Mouse (Mus musculus) left cerebral cortex, adult 2 months (tissue): ENCODE results near the gene Racgap1. TPM values are rescaled to one million over a fixed set of nuclear protein-coding genes. Genes with fewer than 3 reads are reported as not detected.

ENCODE experiments used
- DNase-seq, 2 experiments: peaks; one replicate each; pipeline ENCODE4 v3.0.0; 2021 to 2022; ENCODE audit warnings: low spot score in 2 of 2, mixed read lengths in 1 of 2; ENCODE audit errors: extremely low spot score in 1 of 2
- H3K27ac ChIP-seq: fragments of 200-600 bp; 2 replicates; pipeline ENCODE4 v1.8.1; 2022
- H3K4me3 ChIP-seq: fragments of 200-600 bp; 2 replicates; pipeline ENCODE4 v1.8.1; 2022
- CTCF ChIP-seq: fragments of 200-600 bp; IDR thresholded peaks from 2 replicates; pipeline ENCODE4 v1.8.1; 2022; ENCODE audit warnings: antibody characterized with exemption, mild to moderate bottlenecking, moderate library complexity
- intact Hi-C: fragments of 180-260 bp; cut with DNase I; formaldehyde crosslinking; loops from one replicate; pipeline ENCODE4 v1.15.1; 2025
- long read RNA-seq, 2 experiments: library from polyadenylated mRNA; stranded (forward); transcript quantifications; one replicate each; pipeline ENCODE4 v2.0.0; 2021; ENCODE audit warnings: borderline mapping rate in 2 of 2
- total RNA-seq, 2 experiments: library from RNA; stranded (reverse); gene quantifications; 2 replicates each; pipeline ENCODE4 v1.2.3; 2021

Gene Racgap1
- 10 to 100 TPM in 1 of 2 experiments, 1 to 10 TPM in 1; 8.0 to 10.6 TPM for total RNA-seq
- long read RNA-seq, experiment 1, transcript Racgap1-201 (17 exons, 2,933 nt): major isoform, 7 of 14 reads
- long read RNA-seq, experiment 1, partial matches to known transcripts: 0 of 14 reads
- long read RNA-seq, experiment 1, other reads (novel, unspliced or antisense): 7 of 14 reads
- long read RNA-seq, experiment 2, partial matches to known transcripts: 0 of 8 reads
- long read RNA-seq, experiment 2, other reads (novel, unspliced or antisense): 2 of 8 reads

- peak; percentile 95 to 96 for DNase-seq
- peak within 1 kb of the TSS; percentile 63 for H3K4me3 ChIP-seq
- no peak for TF ChIP-seq CTCF
- intact Hi-C loops: no loop called here
- peak within 1 kb of the TSS; percentile 61 for H3K27ac ChIP-seq
These were observed at the start of gene Racgap1 for GRCm38 (mm10) chr15:99651163-99651872. TSS of gene Racgap1 (minus strand) at chr15:99651656.

GRCm38 (mm10) chr15:99700219-99701106 is 49.0 kb upstream of the Racgap1 start:
- intact Hi-C loops: no loop called here
- no peak for DNase-seq
- no peak overlapping the region; the same call in 1 of the 2 replicates for H3K27ac ChIP-seq
- TF ChIP-seq CTCF: no peak
- no peak overlapping the region for H3K4me3 ChIP-seq

GRCm38 (mm10) chr15:99699715-99700114 is 48.3 kb upstream of the Racgap1 start:
- intact Hi-C loops: no loop called here
- DNase-seq: no peak
- TF ChIP-seq CTCF: no peak

GRCm38 (mm10) chr15:99698533-99699085 is 47.2 kb upstream of the Racgap1 start:
- peak overlapping the region; percentile 37 for H3K27ac ChIP-seq
- intact Hi-C loops: no loop called here
- no peak for DNase-seq
- no peak for TF ChIP-seq CTCF
- H3K4me3 ChIP-seq: no peak overlapping the region

More at GRCm38 (mm10) chr15:99699715-99700114, 48.3 kb upstream of the Racgap1 start:
- no peak overlapping the region for H3K4me3 ChIP-seq
- no peak overlapping the region; the same call in 1 of the 2 replicates for H3K27ac ChIP-seq

- Histone ChIP-seq H3K27ac (no peak overlapping the region), H3K4me3 (no peak overlapping the region)
- TF ChIP-seq CTCF: no peak
- intact Hi-C loops: no loop called here
- no peak for DNase-seq
These were observed 45.9 kb upstream of the Racgap1 start for GRCm38 (mm10) chr15:99697309-99697708.

GRCm38 (mm10) chr15:99691976-99692375 is 40.5 kb upstream of the Racgap1 start:
- intact Hi-C loops: no loop called here
- DNase-seq: no peak
- no peak overlapping the region for H3K27ac ChIP-seq

GRCm38 (mm10) chr15:99690924-99691323 is 39.5 kb upstream of the Racgap1 start:
- TF ChIP-seq CTCF: no peak
- Histone ChIP-seq H3K4me3 (no peak overlapping the region), H3K27ac (no peak overlapping the region)
- intact Hi-C loops: no loop called here
- no peak for DNase-seq

More at GRCm38 (mm10) chr15:99691976-99692375, 40.5 kb upstream of the Racgap1 start:
- TF ChIP-seq CTCF: no peak
- H3K4me3 ChIP-seq: no peak overlapping the region

GRCm38 (mm10) chr15:99688712-99689111 is 37.3 kb upstream of the Racgap1 start:
- intact Hi-C loops: loop anchor here (1.0 to 5.0 kb wide), 2 partner anchors 92 to 191 kb away; no protein-coding TSS in a partner anchor
- TF ChIP-seq CTCF: peak; percentile 93
- no peak overlapping the region for H3K4me3 ChIP-seq
- no peak overlapping the region for H3K27ac ChIP-seq
- DNase-seq: peak in 1 of 2 experiments; percentile 53

GRCm38 (mm10) chr15:99684156-99684555 is 32.7 kb upstream of the Racgap1 start:
- Histone ChIP-seq H3K27ac (no peak overlapping the region), H3K4me3 (no peak overlapping the region)
- intact Hi-C loops: no loop called here
- no peak for DNase-seq
- no peak for TF ChIP-seq CTCF

GRCm38 (mm10) chr15:99682880-99683279 is 31.4 kb upstream of the Racgap1 start:
- no peak overlapping the region for H3K27ac ChIP-seq
- intact Hi-C loops: no loop called here
- H3K4me3 ChIP-seq: no peak overlapping the region
- DNase-seq: peak in 1 of 2 experiments; percentile 11
- peak; percentile 45 for TF ChIP-seq CTCF

- DNase-seq: no peak
- Histone ChIP-seq H3K27ac (no peak overlapping the region), H3K4me3 (no peak overlapping the region)
- intact Hi-C loops: no loop called here
- no peak for TF ChIP-seq CTCF
These were observed 27.6 kb upstream of the Racgap1 start for GRCm38 (mm10) chr15:99679008-99679407.
